Mouse (Mus musculus) embryonic facial prominence, embryonic 12.5 days (tissue): Measurements from ENCODE around the gene Lmtk2. TPM values are rescaled to one million over a fixed set of nuclear protein-coding genes. Genes with fewer than 3 reads are reported as not detected.

Source experiments
- ATAC-seq: fragments of 200-750 bp; cut with Nextera tagmentation; 2 replicates; pipeline ENCODE4 v1.8.0; 2017; ENCODE audit not compliant: insufficient number of reproducible peaks, insufficient read depth, low FRiP score, low TSS enrichment
- H3K27ac ChIP-seq: fragments of 300-500 bp; sonication (generic); 2 replicates; pipeline ENCODE4 v1.5.1; 2016; ENCODE audit warnings: mild to moderate bottlenecking
- H3K27me3 ChIP-seq: fragments of 300-500 bp; sonication (generic); 2 replicates; pipeline ENCODE4 v1.6.1; 2016; ENCODE audit warnings: mild to moderate bottlenecking, moderate library complexity
- H3K36me3 ChIP-seq: fragments of 300-500 bp; sonication (generic); 2 replicates; pipeline ENCODE4 v1.6.1; 2016; ENCODE audit warnings: mild to moderate bottlenecking
- H3K4me1 ChIP-seq: fragments of 300-500 bp; sonication (generic); 2 replicates; pipeline ENCODE4 v1.6.1; 2016
- H3K4me2 ChIP-seq: fragments of 300-500 bp; sonication (generic); replicated peaks from 2 replicates; pipeline ENCODE4 v1.6.1; 2016; ENCODE audit warnings: mild to moderate bottlenecking, moderate library complexity
- H3K4me3 ChIP-seq: fragments of 300-500 bp; sonication (generic); 2 replicates; pipeline ENCODE4 v1.5.1; 2016; ENCODE audit warnings: mild to moderate bottlenecking
- H3K9ac ChIP-seq: fragments of 300-500 bp; sonication (generic); 2 replicates; pipeline ENCODE4 v1.6.1; 2016; ENCODE audit warnings: mild to moderate bottlenecking, moderate library complexity
- H3K9me3 ChIP-seq: fragments of 300-500 bp; sonication (generic); 2 replicates; pipeline ENCODE4 v1.6.1; 2016; ENCODE audit warnings: mild to moderate bottlenecking, moderate library complexity
- WGBS: fragments of 180-500 bp; shearing (Covaris S2); methylation state at CpG from one replicate; pipeline ENCODE4 v1.1.7; 2016; 5-methylcytosine and 5-hydroxymethylcytosine counted together
- polyA plus RNA-seq: library from polyadenylated mRNA; unstranded; fragments of >200 nt; fragmentation: Nextera tagmentation; extraction: Ambion mirVana; gene quantifications from 2 replicates; pipeline ENCODE4 v1.2.1, GENCODE M21; 2016

Gene Lmtk2
- polyA plus RNA-seq, 1 experiment from 2014 or later: 5.6 TPM

GRCm38 (mm10) chr5:144112574-144113438 lies 12.6 kb downstream of the Lmtk2 start:
- H3K4me3 ChIP-seq: no peak overlapping the region
- no peak for ATAC-seq
- H3K4me1 ChIP-seq: no peaks in the 10 kb centered on the region
- H3K4me2 ChIP-seq: no peak overlapping the region
- H3K27ac ChIP-seq: no peak overlapping the region
- no peak overlapping the region for H3K9ac ChIP-seq
- no peaks in the 10 kb centered on the region for H3K9me3 ChIP-seq
- WGBS: 83% methylated on average over 9 of the region's 11 CpGs
- no peaks in the 10 kb centered on the region for H3K27me3 ChIP-seq
- H3K36me3 ChIP-seq: no peaks in the 10 kb centered on the region

GRCm38 (mm10) chr5:144114068-144114467 lies 13.8 kb downstream of the Lmtk2 start:
- Histone ChIP-seq H3K4me2 (no peak overlapping the region), H3K9ac (no peak overlapping the region), H3K27me3 (no peaks in the 10 kb centered on the region), H3K27ac (no peak overlapping the region), H3K9me3 (no peaks in the 10 kb centered on the region), H3K4me3 (no peak overlapping the region), H3K4me1 (no peaks in the 10 kb centered on the region), H3K36me3 (no peaks in the 10 kb centered on the region)
- ATAC-seq: no peak
- 87% methylated on average over 2 of the region's 2 CpGs for WGBS

- Histone ChIP-seq H3K9me3 (no peaks in the 10 kb centered on the region), H3K9ac (no peak overlapping the region), H3K27me3 (no peaks in the 10 kb centered on the region), H3K4me1 (no peaks in the 10 kb centered on the region), H3K4me2 (no peak overlapping the region), H3K36me3 (no peaks in the 10 kb centered on the region), H3K27ac (no peak overlapping the region), H3K4me3 (no peak overlapping the region)
- 80% methylated on average over 5 of the region's 5 CpGs for WGBS
- no peak for ATAC-seq
Observed at GRCm38 (mm10) chr5:144114970-144115627, 14.9 kb downstream of the Lmtk2 start.

- no peaks in the 10 kb centered on the region for H3K27me3 ChIP-seq
Observed at GRCm38 (mm10) chr5:144115628-144115977, 15.4 kb downstream of the Lmtk2 start.

GRCm38 (mm10) chr5:144118271-144118670 lies 18.0 kb downstream of the Lmtk2 start:
- H3K4me3 ChIP-seq: no peak overlapping the region
- no peak for ATAC-seq
- H3K9ac ChIP-seq: no peak overlapping the region
- H3K27ac ChIP-seq: no peak overlapping the region
- H3K27me3 ChIP-seq: no peaks in the 10 kb centered on the region
- no peaks in the 10 kb centered on the region for H3K36me3 ChIP-seq
- H3K4me2 ChIP-seq: no peak overlapping the region
- no peaks in the 10 kb centered on the region for H3K4me1 ChIP-seq
- H3K9me3 ChIP-seq: no peaks in the 10 kb centered on the region
- WGBS: 94% methylated on average over 4 of the region's 4 CpGs

More at GRCm38 (mm10) chr5:144115628-144115977, 15.4 kb downstream of the Lmtk2 start:
- Histone ChIP-seq H3K36me3 (no peaks in the 10 kb centered on the region), H3K9me3 (no peaks in the 10 kb centered on the region), H3K4me2 (no peak overlapping the region), H3K4me1 (no peaks in the 10 kb centered on the region), H3K27ac (no peak overlapping the region), H3K9ac (no peak overlapping the region), H3K4me3 (no peak overlapping the region)
- WGBS: 71% methylated on average over 2 of the region's 2 CpGs
- no peak for ATAC-seq

GRCm38 (mm10) chr5:144119286-144119685 lies 19.1 kb downstream of the Lmtk2 start:
- H3K4me2 ChIP-seq: no peak overlapping the region
- H3K4me1 ChIP-seq: no peaks in the 10 kb centered on the region
- no peaks in the 10 kb centered on the region for H3K36me3 ChIP-seq
- H3K4me3 ChIP-seq: no peak overlapping the region
- H3K9ac ChIP-seq: no peak overlapping the region
- 90% methylated on average over 2 of the region's 2 CpGs for whole genome bisulfite sequencing
- no peaks in the 10 kb centered on the region for H3K9me3 ChIP-seq
- H3K27me3 ChIP-seq: no peaks in the 10 kb centered on the region
- no peak overlapping the region for H3K27ac ChIP-seq
- ATAC-seq: no peak

GRCm38 (mm10) chr5:144121489-144121888 lies 21.3 kb downstream of the Lmtk2 start:
- ATAC-seq: no peak
- H3K9me3 ChIP-seq: no peaks in the 10 kb centered on the region
- H3K4me1 ChIP-seq: no peaks in the 10 kb centered on the region
- no peak overlapping the region for H3K27ac ChIP-seq
- H3K9ac ChIP-seq: no peak overlapping the region
- no peaks in the 10 kb centered on the region for H3K27me3 ChIP-seq
- H3K36me3 ChIP-seq: no peaks in the 10 kb centered on the region
- no peak overlapping the region for H3K4me2 ChIP-seq
- H3K4me3 ChIP-seq: no peak overlapping the region

- H3K27me3 ChIP-seq: no peaks in the 10 kb centered on the region
- no peak overlapping the region for H3K27ac ChIP-seq
- peaks cover 14% of the 10 kb centered on the region; the same call in 1 of the 2 replicates for H3K36me3 ChIP-seq
- whole genome bisulfite sequencing: 75% methylated on average over 9 of the region's 9 CpGs
- no peak overlapping the region for H3K4me2 ChIP-seq
- no peaks in the 10 kb centered on the region for H3K9me3 ChIP-seq
- H3K9ac ChIP-seq: no peak overlapping the region
- ATAC-seq: no peak
- H3K4me3 ChIP-seq: no peak overlapping the region
- H3K4me1 ChIP-seq: no peaks in the 10 kb centered on the region
Observed at GRCm38 (mm10) chr5:144125979-144126755, 25.9 kb downstream of the Lmtk2 start.

GRCm38 (mm10) chr5:144143531-144143930 lies 43.3 kb downstream of the Lmtk2 start:
- 93% methylated on average over 5 of the region's 5 CpGs for WGBS
- Histone ChIP-seq H3K27ac (no peak overlapping the region), H3K4me3 (no peak overlapping the region), H3K36me3 (peaks cover 29% of the 10 kb centered on the region), H3K27me3 (no peaks in the 10 kb centered on the region), H3K9ac (no peak overlapping the region), H3K4me1 (no peaks in the 10 kb centered on the region), H3K4me2 (no peak overlapping the region), H3K9me3 (no peaks in the 10 kb centered on the region)
- no peak for ATAC-seq

- no peak overlapping the region for H3K4me3 ChIP-seq
- H3K4me1 ChIP-seq: no peaks in the 10 kb centered on the region
- no peaks in the 10 kb centered on the region for H3K9me3 ChIP-seq
- ATAC-seq: no peak
- no peak overlapping the region for H3K4me2 ChIP-seq
- H3K27me3 ChIP-seq: no peaks in the 10 kb centered on the region
- no peak overlapping the region for H3K27ac ChIP-seq
- no peak overlapping the region for H3K9ac ChIP-seq
- H3K36me3 ChIP-seq: peaks cover 35% of the 10 kb centered on the region
Observed at GRCm38 (mm10) chr5:144146898-144147297, 46.7 kb downstream of the Lmtk2 start.

GRCm38 (mm10) chr5:144149530-144149929 lies 49.3 kb downstream of the Lmtk2 start:
- H3K9me3 ChIP-seq: no peaks in the 10 kb centered on the region
- no peak overlapping the region for H3K27ac ChIP-seq
- ATAC-seq: no peak
- WGBS: 93% methylated on average over 4 of the region's 4 CpGs
- no peak overlapping the region for H3K4me2 ChIP-seq
- no peaks in the 10 kb centered on the region for H3K4me1 ChIP-seq
- H3K4me3 ChIP-seq: no peak overlapping the region
- H3K9ac ChIP-seq: no peak overlapping the region
- H3K27me3 ChIP-seq: no peaks in the 10 kb centered on the region
- peaks cover 35% of the 10 kb centered on the region for H3K36me3 ChIP-seq

GRCm38 (mm10) chr5:144151270-144151669 lies 51.0 kb downstream of the Lmtk2 start:
- H3K9me3 ChIP-seq: no peaks in the 10 kb centered on the region
- H3K27me3 ChIP-seq: no peaks in the 10 kb centered on the region
- no peak overlapping the region for H3K27ac ChIP-seq
- H3K4me3 ChIP-seq: no peak overlapping the region
- H3K36me3 ChIP-seq: peaks cover 32% of the 10 kb centered on the region
- H3K4me1 ChIP-seq: no peaks in the 10 kb centered on the region
- H3K4me2 ChIP-seq: no peak overlapping the region
- no peak overlapping the region for H3K9ac ChIP-seq
- WGBS: 88% methylated on average over 4 of the region's 4 CpGs
- no peak for ATAC-seq
